Mouse (Mus musculus): ENCODE results near the gene Shd. TPM values are rescaled to one million over a fixed set of nuclear protein-coding genes. Genes with fewer than 3 reads are reported as not detected.
A peak's percentile ranks its signal among the peaks of the same experiment; 100 is the strongest.

Shd gene
- polyA plus RNA-seq, 1 experiment from 2014 or later = 8.6 TPM

DNA sequence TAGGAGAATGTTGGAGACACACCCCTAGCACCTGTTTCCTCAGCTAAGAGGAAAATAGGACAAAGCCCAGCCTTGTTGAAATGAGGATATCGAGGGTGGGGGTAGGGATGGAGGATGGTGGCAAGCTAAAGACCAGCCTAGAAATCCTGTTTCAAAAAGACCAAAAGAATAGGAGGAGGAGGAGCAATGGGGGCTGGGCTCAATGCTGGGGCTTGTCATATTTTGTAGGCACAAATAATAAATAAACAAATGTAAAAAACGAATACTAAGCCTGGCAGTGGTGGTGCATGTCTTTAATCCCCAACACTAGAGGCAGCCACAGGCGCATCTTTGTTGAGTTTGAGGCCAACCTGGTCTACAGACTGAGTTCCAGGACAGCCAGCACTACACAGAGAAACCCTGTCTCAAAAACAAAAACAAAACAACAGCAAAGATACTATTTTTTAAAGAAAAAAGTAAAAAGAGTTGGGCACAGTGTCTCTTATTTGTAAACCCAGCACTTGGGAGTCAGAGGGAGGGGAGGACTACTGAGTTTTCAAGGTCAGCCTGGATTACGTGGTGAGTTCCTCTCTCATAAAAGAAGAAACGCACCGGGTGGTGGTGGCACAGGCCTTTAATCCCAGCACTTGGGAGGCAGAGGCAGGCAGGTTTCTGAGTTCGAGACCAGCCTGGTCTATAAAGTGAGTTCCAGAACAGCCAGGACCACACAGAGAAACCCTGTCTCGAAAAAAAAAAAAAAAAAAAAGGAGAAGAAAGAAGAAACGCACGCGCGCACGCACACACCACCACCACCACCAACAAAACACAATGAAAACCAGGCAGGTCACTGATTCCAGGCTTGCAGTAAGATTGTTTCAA lies 12.3 kb upstream of the Shd start:
- no peak for ATAC-seq
- Histone ChIP-seq H3K27ac (ENCODE audit: low read length) (peak overlapping the region; percentile 98), H3K36me3 (ENCODE audit: control insufficient read depth, insufficient read depth, low read length) (peaks cover 5% of the 10 kb centered on the region; the same call in 1 of the 2 replicates), H3K4me3 (ENCODE audit: low read length) (peak overlapping the region; percentile 68), H3K4me2 (ENCODE audit: low read depth, low read length) (peak overlapping the region; percentile 56), H3K4me1 (ENCODE audit: control insufficient read depth, insufficient read depth, low read length) (peaks cover 25% of the 10 kb centered on the region), H3K27me3 (replicated peaks; ENCODE audit: control insufficient read depth, insufficient read depth, low read length) (peaks cover 3% of the 10 kb centered on the region; the same call in 1 of the 2 replicates), H3K9ac (ENCODE audit: low read depth, low read length) (peak overlapping the region; percentile 75), H3K9me3 (ENCODE audit: control insufficient read depth, low read length) (no peaks in the 10 kb centered on the region)
- WGBS = 84% methylated on average over 13 of the region's 13 CpGs

GRCm38 (mm10) chr17:55958584-55958886 lies 11.7 kb upstream of the Shd start:
- Histone ChIP-seq H3K4me3 (ENCODE audit: low read length) (peak overlapping the region; percentile 68), H3K27me3 (replicated peaks; ENCODE audit: control insufficient read depth, insufficient read depth, low read length) (peaks cover 3% of the 10 kb centered on the region; the same call in 1 of the 2 replicates), H3K27ac (ENCODE audit: low read length) (peak overlapping the region; percentile 98), H3K9me3 (ENCODE audit: control insufficient read depth, low read length) (no peaks in the 10 kb centered on the region), H3K9ac (ENCODE audit: low read depth, low read length) (peak overlapping the region; percentile 75), H3K36me3 (ENCODE audit: control insufficient read depth, insufficient read depth, low read length) (peaks cover 5% of the 10 kb centered on the region; the same call in 1 of the 2 replicates), H3K4me1 (ENCODE audit: control insufficient read depth, insufficient read depth, low read length) (peaks cover 31% of the 10 kb centered on the region), H3K4me2 (ENCODE audit: low read depth, low read length) (peak overlapping the region; percentile 56)
- ATAC-seq = no peak
- 26% methylated on average over 2 of the region's 2 CpGs for WGBS

GRCm38 (mm10) chr17:55958918-55959728 lies 11.1 kb upstream of the Shd start, which contains the start of gene Yju2:
Gene Yju2 (plus strand): TSS chr17:55959099.
- Histone ChIP-seq H3K4me2 (ENCODE audit: low read depth, low read length) (peak within 1 kb of the TSS; percentile 73), H3K9ac (ENCODE audit: low read depth, low read length) (peak within 1 kb of the TSS; percentile 75), H3K27ac (ENCODE audit: low read length) (peak within 1 kb of the TSS; percentile 98), H3K4me3 (ENCODE audit: low read length) (peak within 1 kb of the TSS; percentile 68), H3K27me3 (replicated peaks; ENCODE audit: control insufficient read depth, insufficient read depth, low read length) (peaks cover 3% of the 10 kb centered on the region; the same call in 1 of the 2 replicates), H3K36me3 (ENCODE audit: control insufficient read depth, insufficient read depth, low read length) (peaks cover 5% of the 10 kb centered on the region; the same call in 1 of the 2 replicates), H3K4me1 (ENCODE audit: control insufficient read depth, insufficient read depth, low read length) (peaks cover 31% of the 10 kb centered on the region), H3K9me3 (ENCODE audit: control insufficient read depth, low read length) (no peaks in the 10 kb centered on the region)
- ATAC-seq = peak; percentile 93
- WGBS = under 1% methylated on average over 45 of the region's 46 CpGs

DNA sequence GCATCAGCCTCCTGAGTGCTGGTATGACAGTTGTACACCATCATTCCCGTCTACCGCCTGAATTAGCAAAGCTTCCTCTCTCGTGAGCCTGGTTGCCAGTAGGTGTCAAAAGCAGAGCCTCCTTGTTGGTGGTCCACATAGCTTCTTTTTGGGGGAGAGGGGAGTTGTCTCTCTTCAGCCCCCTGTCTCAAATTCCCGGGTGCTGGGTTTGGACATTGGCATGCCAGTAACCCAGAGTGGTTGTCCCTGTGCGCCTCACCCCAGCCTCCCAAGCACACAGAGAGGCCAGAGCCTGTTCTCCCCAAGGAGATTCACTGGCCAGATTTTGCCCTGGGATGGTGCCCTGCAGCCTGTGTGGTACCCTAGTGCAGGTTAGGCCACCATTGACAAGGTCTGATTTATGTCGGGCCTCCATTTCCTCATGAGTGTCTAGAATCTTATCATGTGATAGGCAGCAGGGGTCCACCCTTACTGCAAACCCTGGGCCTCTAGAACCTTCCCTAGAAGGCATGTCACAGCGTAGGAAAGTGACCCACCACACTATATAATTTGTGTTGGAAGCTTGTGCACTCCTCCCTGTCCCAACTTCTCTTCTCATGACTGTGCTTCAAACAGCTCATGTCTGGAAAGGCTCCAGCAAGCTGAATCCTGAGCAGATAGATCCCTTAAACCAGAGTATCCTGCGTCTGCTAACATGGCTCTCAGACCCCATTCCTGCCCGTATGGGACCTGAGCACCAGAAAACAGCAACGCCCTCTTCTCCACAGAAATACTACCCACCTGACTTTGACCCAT lies 10.1 kb upstream of the Shd start:
- no peaks in the 10 kb centered on the region for H3K9me3 ChIP-seq (ENCODE audit: control insufficient read depth, low read length)
- H3K27me3 ChIP-seq (replicated peaks; ENCODE audit: control insufficient read depth, insufficient read depth, low read length) = peaks cover under 1% of the 10 kb centered on the region; the same call in 1 of the 2 replicates
- peak overlapping the region; percentile 73 for H3K4me2 ChIP-seq (ENCODE audit: low read depth, low read length)
- ATAC-seq = no peak
- peak overlapping the region; percentile 75 for H3K9ac ChIP-seq (ENCODE audit: low read depth, low read length)
- no peak overlapping the region; the same call in 1 of the 2 replicates for H3K27ac ChIP-seq (ENCODE audit: low read length)
- peaks cover 9% of the 10 kb centered on the region for H3K36me3 ChIP-seq (ENCODE audit: control insufficient read depth, insufficient read depth, low read length)
- WGBS = 74% methylated on average over 10 of the region's 10 CpGs
- peaks cover 31% of the 10 kb centered on the region for H3K4me1 ChIP-seq (ENCODE audit: control insufficient read depth, insufficient read depth, low read length)
- peak overlapping the region; percentile 68 for H3K4me3 ChIP-seq (ENCODE audit: low read length)

DNA sequence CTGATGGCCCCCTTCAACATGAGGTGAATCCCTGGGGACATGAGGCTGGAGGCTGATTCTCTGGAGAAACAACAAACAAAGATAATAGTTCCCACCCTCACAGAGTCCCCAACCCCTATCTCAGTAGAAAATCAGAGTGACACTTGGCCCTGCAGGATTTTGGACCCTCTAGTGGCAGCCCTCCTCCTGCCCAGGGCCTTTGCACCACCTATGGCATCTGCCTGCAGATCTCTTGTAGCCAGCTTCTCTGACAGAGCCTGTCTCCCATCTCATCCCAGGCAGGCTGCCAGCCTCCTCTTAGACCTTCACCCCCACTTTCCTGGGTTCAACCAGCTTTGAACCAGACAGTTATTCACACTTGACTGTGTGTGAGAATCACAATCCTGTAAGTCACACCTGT lies 9.5 kb upstream of the Shd start:
- Histone ChIP-seq H3K36me3 (ENCODE audit: control insufficient read depth, insufficient read depth, low read length) (peaks cover 9% of the 10 kb centered on the region), H3K27me3 (replicated peaks; ENCODE audit: control insufficient read depth, insufficient read depth, low read length) (no peaks in the 10 kb centered on the region), H3K9ac (ENCODE audit: low read depth, low read length) (no peak overlapping the region), H3K4me3 (ENCODE audit: low read length) (no peak overlapping the region), H3K9me3 (ENCODE audit: control insufficient read depth, low read length) (no peaks in the 10 kb centered on the region), H3K4me1 (ENCODE audit: control insufficient read depth, insufficient read depth, low read length) (peaks cover 31% of the 10 kb centered on the region), H3K27ac (ENCODE audit: low read length) (no peak overlapping the region), H3K4me2 (ENCODE audit: low read depth, low read length) (no peak overlapping the region)
- ATAC-seq = no peak

- no peaks in the 10 kb centered on the region for H3K27me3 ChIP-seq (replicated peaks; ENCODE audit: control insufficient read depth, insufficient read depth, low read length)
- H3K9me3 ChIP-seq (ENCODE audit: control insufficient read depth, low read length) = no peaks in the 10 kb centered on the region
- no peak overlapping the region for H3K9ac ChIP-seq (ENCODE audit: low read depth, low read length)
- no peak for ATAC-seq
- peaks cover 24% of the 10 kb centered on the region for H3K4me1 ChIP-seq (ENCODE audit: control insufficient read depth, insufficient read depth, low read length)
- H3K27ac ChIP-seq (ENCODE audit: low read length) = no peak overlapping the region
- H3K4me3 ChIP-seq (ENCODE audit: low read length) = no peak overlapping the region
- peaks cover 9% of the 10 kb centered on the region for H3K36me3 ChIP-seq (ENCODE audit: control insufficient read depth, insufficient read depth, low read length)
- 94% methylated on average over 7 of the region's 7 CpGs for WGBS
- no peak overlapping the region for H3K4me2 ChIP-seq (ENCODE audit: low read depth, low read length)
Measured at GRCm38 (mm10) chr17:55961631-55962030, 8.6 kb upstream of the Shd start.

- Histone ChIP-seq H3K4me2 (ENCODE audit: low read depth, low read length) (no peak overlapping the region), H3K36me3 (ENCODE audit: control insufficient read depth, insufficient read depth, low read length) (peaks cover 10% of the 10 kb centered on the region), H3K9me3 (ENCODE audit: control insufficient read depth, low read length) (no peaks in the 10 kb centered on the region), H3K27ac (ENCODE audit: low read length) (no peak overlapping the region), H3K4me3 (ENCODE audit: low read length) (no peak overlapping the region), H3K9ac (ENCODE audit: low read depth, low read length) (no peak overlapping the region), H3K27me3 (replicated peaks; ENCODE audit: control insufficient read depth, insufficient read depth, low read length) (no peaks in the 10 kb centered on the region), H3K4me1 (ENCODE audit: control insufficient read depth, insufficient read depth, low read length) (peaks cover 17% of the 10 kb centered on the region; the same call in 1 of the 2 replicates)
- no peak for ATAC-seq
- WGBS = 60% methylated on average over 14 of the region's 14 CpGs
Measured at GRCm38 (mm10) chr17:55963171-55963570, 7.1 kb upstream of the Shd start.

GRCm38 (mm10) chr17:55964496-55964895 lies 5.8 kb upstream of the Shd start:
- no peak for ATAC-seq
- no peak overlapping the region for H3K4me3 ChIP-seq (ENCODE audit: low read length)
- no peak overlapping the region for H3K27ac ChIP-seq (ENCODE audit: low read length)
- 92% methylated on average over 10 of the region's 10 CpGs for WGBS
- no peaks in the 10 kb centered on the region for H3K9me3 ChIP-seq (ENCODE audit: control insufficient read depth, low read length)
- H3K27me3 ChIP-seq (replicated peaks; ENCODE audit: control insufficient read depth, insufficient read depth, low read length) = no peaks in the 10 kb centered on the region
- H3K4me2 ChIP-seq (ENCODE audit: low read depth, low read length) = no peak overlapping the region
- peaks cover 14% of the 10 kb centered on the region; the same call in 1 of the 2 replicates for H3K4me1 ChIP-seq (ENCODE audit: control insufficient read depth, insufficient read depth, low read length)
- no peak overlapping the region for H3K9ac ChIP-seq (ENCODE audit: low read depth, low read length)
- H3K36me3 ChIP-seq (ENCODE audit: control insufficient read depth, insufficient read depth, low read length) = peaks cover 10% of the 10 kb centered on the region

Measured in intestine, embryonic 16.5 days (tissue).